Mouse (Mus musculus): ENCODE data around the gene Wfikkn1.

Gene Wfikkn1

DNA sequence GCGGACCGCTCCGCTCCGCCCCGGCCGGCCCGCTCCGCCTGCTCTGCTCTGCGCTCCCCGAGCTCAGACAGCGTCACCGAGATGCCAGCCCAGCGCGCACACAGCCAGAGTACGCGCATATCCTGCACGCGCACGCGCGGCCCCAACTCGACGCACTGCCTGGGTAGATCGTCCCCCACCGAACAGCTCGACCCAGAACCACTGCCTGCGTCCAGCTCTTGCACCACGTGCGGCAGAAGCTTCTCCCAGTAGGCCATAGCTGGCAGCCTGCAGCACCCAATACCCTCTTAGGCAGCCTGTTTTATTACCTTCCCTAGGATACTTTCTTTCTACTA lies 43.6 kb downstream of the Wfikkn1 start, which contains the start of gene Rhbdl1:
Gene Rhbdl1 (minus strand): TSS at position 220 of the 335 bp plus-strand sequence.
- in situ Hi-C loops (cut with MseI, MboI): no loop called here

DNA sequence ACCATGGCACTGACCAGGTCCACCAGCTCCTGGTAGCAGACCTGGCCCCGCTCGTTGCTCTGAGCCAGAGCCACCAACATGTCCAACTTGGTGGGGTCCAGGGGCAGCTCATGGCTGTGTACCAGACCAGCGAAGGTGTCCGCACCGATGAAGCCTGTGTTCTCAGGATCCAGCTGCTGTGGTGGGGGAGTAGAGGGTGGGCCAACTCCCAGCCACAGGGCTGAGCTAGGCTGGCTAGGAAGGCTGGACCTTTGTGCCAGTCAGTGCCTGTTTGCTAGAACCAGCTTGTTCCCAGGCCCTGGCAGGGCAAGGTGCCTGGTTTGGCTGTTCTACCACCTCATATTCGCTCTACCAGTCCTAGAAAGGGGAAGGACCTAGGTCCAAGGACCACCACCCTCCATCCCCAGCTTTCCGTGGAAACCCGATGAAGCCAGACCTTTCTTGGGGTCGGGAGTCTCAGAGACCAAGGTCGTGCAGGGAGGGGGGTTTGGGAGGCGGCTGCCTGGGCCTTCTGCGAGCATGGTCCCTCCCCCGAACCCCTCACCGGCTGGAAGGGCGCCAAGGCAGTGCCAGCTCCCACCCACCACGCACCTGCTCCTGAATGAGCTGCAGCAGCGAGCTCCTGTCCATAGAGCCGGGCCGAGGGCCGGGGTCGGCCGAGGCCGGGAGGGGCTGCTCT lies 44.1 kb downstream of the Wfikkn1 start:
- in situ Hi-C loops (cut with MseI, MboI): no loop called here

DNA sequence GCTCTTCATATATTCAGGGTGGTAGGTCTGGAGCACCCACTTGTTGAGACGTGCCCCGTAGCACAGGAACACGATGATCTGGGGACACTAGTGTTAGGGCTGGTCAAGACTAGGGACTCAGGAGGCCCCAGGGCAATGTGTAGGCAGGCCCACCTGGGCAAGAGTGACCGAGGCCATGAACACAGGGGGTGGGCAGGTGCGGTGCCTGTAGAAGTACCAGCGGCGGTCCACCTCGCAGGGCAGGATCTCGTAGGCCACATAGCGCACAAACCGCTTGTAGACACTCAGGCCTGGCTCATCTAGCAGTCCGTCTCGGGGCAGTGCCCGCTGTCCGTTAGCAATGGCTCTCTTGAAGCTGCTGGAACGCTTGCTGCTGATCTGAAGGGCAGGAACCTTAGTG lies 44.8 kb downstream of the Wfikkn1 start:
- in situ Hi-C loops (cut with MseI, MboI): no loop called here

DNA sequence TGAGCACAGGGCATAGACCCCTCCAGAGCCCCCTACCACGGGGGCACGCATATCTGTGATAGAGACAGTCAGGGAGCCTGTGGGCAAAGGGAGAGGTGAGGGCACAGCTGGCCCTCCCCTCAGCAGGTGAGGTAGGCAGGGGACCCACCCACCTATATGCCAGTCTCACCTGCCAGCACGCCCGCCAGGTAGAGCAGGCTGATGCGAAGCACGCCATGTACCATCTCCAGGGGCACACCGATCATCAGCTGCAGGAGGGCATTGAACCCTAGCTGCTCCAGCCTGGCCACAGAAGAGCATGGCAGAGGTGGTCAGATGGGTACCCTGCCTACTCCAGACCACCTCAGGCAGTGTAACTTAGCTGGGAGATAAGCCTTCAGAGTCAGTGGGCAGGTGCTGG lies 45.4 kb downstream of the Wfikkn1 start:
- in situ Hi-C loops (cut with MseI, MboI): no loop called here

DNA sequence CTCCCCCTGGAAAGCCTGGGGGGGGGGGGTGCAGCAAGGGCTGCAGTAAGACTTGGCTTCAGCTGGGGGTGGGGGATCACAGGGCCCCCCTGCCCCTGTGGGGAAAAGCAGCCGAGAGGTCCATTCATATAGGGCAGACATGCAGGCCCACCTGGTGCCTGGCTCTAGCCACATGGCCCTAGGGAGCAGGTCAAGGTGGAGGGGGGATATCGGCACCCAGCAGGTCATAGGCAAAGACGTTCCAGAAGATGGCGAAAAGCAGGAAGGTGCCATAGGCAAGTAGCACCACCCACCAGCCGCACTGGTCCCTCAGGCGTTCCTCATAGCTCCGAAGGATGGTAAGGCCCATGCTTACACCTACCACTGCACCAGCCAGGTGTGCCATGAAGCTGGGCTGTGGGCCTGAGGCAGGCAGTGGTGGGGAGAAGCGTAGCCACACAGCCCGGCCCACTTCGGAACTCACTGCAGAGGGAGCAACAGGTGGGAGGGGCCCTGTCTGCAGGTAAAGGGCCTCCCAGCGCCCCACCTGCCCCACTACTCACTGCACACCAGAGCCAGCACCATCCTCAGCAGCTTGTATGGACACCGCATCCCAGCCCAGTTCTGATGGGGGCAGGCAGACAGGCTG lies 45.9 kb downstream of the Wfikkn1 start:
- in situ Hi-C loops (cut with MseI, MboI): no loop called here

DNA sequence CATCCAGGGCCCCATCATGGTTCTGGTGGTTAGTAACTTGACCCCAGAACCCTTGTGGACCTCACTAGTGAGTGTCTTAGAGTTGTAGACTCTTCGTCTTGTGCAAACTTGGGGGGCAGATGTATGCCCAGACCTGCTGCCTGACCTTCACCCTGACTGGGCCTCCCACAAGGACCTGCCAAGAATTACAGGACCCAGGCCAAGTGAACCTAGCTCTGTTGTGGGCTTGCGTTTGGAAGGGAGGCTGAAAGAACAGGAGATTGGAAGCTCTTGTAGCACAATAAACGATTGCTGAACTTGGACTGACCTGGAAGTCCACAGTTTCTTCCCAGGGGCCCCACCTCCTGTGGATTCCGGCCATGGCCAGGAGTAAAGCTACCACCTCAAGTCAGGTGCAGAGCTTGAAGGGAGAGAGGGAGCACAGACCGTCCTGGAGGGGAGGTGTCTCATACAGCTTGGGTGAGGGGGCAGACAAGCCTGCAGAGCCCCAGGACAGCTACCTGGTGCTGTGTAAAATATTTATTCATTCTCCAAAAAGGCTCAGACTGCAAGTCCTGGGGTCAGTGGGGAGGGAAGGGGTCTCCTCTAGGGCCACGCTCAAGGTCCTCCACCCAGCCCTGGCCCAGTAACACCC lies 46.6 kb downstream of the Wfikkn1 start:
- in situ Hi-C loops (cut with MseI, MboI): no loop called here

DNA sequence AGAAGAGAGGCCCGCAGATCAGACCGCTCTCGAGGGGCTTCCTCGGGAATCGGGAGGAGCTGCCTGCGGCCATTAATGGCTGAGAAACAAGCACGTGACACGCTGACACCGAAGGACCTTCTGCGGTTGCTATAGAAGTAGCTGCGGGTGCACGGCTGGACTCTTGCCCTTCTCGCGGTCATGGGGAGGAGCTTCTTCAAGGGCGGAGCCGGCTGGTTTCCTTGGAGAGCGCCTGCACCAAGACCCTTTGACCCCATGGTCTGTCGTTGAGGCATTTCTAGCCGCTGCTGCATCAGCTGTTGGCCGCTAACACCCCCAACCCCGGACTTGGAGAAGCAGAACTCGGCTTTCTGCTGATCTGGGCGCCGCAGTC lies 47.4 kb downstream of the Wfikkn1 start, which contains the start of gene Stub1:
Gene Stub1 (minus strand): TSS at position 114 of the 373 bp plus-strand sequence.
- in situ Hi-C loops (cut with MseI, MboI): no loop called here

DNA sequence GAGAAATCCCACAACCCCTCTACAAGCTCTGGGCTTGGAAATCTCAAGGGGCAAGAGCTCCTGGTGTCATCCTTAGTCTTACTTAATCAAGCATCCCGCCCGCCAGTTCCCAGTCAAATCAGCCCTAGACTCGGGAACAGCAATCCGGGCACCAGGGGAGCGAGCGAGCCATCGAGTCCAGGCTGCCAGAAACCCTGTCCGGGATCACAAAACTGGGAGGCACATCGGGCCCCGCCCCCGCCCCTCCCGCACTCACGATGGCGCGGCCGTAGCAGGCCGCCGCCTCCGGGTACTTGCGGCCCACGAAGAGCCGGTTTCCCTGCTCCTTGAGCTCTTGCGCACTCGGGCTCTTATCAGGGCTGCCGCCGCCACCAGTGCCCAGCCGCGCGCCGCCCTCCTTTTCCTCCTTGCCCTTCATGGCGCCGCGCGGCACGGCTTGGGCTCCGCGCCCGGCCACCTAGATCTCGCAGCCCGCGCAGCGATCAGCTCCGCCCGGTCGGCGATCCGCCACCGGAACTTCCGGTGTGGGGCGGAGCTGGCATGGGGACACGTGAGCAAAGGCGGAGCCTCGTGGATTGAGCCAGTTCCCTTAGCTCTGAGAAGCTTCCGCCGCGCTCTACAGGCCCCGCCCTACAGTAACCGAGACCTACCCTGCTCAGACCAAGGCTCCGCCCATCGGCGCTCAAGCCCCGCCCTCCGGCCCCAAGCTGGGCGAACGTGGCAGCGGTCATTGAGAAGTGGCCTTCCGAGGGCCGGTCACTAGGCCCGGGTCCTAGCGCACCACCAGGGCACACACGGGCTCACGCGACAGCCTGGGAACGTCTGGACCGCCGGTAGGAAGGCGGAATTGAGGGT lies 48.0 kb downstream of the Wfikkn1 start:
- in situ Hi-C loops (cut with MseI, MboI): no loop called here

DNA sequence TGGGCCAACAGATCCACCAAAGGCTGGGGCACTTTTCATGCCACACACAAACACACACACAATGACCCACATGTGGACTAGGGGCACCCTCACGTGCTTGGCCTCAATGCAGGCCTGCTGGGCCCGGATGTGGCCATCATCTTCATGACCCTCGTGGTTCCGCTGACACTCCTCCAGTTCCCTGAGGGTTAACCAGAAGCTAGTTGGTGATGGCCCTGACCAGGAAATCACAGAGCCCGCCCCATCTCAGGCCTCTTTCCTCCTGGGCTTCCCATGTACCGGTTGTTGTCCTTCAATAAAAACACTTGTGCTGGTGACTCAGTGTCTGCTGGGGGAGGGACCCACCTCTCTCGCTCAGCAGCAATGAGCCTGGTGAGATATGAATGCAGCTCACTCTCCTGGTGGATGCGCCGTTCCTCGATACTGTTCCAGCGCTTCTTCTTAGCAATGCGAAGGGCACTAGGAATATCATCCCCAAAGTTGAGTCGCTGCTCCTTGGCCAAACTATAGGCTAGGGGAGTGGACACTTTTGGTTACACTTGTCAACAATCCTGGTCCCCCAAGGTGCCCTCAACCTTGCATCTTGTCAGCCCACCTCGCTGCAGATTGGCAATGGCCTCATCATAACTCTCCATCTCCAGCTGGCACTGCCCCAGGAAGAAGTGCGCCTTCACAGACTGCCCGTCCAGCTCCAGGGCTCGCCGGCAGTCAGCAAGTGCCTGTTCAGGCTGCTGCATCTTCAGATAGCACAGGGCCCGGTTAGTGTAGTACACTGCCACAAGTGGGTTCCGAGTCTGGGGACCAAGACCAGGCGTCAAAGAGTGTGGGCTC lies 49.0 kb downstream of the Wfikkn1 start:
- in situ Hi-C loops (cut with MseI, MboI): no loop called here

DNA sequence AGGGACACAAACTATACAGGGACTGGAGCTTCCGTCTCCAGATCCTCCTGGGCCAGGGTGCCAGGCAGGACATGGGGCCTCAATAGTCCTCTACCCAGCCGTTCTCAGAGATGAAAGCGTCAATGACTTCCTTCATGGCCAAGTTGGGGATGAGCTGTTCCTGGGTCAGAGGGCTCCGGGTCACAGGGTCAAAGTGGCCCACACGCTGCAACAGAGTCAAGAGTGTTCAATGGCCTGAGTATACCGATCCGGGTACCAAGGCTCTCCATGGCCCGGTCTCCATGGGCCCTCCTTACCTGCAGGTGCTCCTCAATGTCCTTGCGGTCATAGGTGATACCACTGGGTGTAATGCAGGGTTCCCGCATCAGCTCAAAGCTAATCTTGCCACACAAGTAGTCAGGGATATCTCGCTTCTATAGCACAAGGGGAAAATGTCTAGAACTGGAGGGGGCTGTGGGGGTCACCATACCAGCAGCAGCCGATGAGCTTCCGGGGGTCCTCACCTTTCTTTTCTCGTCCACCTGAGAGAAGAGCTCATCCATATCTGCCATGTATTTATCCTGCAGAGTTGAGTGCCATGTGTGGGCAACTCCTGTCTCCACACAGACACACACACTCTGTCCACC lies 49.7 kb downstream of the Wfikkn1 start:
- in situ Hi-C loops (cut with MseI, MboI): no loop called here

DNA sequence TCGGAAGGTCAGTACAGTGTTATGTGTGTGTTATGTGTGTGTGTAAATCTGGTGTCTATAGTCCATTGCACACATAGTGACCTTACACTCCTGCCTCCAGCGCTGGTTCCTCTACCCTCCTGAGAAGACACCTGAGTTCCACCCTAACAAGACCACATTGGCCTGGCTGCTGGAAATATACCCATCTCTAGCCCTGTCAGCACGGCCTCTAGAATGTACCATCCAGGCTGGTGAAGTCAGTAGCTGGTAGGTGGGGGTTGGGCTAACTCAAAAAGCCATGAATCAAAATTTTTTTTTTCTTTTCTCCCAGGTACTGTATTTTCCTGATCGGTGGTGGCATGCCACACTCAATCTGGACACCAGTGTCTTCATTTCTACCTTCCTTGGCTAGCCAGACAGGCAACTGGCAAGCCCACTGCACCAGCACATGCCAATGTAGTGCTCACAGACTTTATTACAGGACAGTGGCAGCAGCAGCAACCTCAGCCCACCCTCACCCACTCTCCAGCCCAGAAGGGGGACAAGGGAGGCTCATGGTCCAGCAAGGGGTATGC lies 50.4 kb downstream of the Wfikkn1 start:
- in situ Hi-C loops (cut with MseI, MboI): no loop called here

DNA sequence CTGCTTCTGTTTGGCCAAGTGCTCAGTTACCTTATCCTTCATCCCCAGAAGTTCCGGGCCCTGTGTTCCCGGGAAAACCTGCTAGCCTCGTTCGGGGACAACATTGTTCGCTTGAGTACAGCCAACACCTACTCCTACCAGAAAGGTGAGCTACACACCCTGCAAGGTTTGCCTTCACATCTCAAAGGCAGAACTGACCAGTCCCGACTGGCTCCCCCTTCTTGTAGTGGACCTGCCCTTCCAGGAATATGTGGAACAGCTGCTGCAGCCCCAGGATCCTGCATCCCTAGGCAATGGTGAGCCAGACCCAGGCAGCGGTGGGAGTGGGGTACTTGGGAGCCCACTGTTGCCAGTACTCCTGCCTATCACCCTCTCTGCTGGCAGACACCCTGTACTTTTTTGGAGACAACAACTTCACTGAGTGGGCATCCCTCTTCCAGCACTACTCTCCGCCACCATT lies 51.1 kb downstream of the Wfikkn1 start:
- in situ Hi-C loops (cut with MseI, MboI): no loop called here

DNA sequence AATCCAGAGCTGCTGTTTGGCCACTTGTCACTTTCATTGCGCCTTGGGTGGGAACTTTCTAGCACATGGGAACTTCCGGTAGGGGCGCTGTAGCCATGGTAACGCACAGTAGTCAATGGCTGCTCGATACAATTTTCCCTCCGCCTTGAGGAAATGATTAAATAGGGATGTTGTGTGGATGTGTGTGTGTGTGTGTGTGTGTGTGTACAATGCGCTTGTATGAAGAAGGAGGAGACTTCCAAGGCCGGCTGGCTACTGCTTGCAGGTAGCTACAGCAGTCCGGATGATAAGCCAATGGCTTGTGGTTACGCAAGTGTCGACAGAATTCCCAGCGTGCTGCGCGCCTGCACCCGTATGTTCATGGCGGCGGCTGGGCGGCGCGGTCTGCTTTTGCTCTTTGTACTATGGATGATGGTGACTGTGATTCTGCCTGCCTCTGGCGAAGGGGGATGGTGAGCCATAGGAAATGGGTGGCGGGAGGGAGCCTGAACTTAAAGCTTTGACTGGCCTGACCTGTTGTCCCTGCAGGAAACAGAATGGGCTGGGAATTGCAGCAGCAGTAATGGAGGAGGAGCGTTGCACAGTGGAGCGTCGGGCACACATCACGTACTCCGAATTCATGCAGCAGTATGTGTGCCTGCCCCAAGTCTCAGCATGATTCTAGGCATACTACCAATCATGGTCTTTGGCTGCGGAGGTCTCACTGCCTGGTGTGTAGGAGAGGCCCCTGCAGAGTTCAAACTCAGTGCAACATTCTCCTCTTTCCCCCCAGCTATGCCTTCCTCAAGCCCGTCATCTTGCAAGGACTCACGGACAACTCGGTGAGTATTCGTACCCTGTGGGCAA lies 51.7 kb downstream of the Wfikkn1 start, which contains the start of gene Jmjd8:
Gene Jmjd8 (plus strand): TSS at position 156 of the 846 bp plus-strand sequence.
- in situ Hi-C loops (cut with MseI, MboI): no loop called here

DNA sequence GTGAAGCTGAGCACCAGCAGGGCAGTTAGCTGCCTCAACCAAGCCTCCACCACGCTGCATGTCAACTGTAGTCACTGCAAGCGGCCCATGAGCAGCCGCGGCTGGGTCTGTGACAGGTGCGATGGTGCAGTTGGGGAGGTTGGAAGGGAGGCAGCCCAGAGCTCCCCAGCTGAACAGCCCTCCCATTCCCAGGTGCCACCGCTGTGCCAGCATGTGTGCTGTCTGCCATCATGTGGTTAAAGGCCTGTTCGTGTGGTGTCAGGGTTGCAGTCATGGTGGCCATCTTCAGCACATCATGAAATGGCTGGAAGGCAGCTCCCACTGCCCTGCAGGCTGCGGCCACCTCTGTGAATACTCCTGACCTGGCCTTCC lies 52.4 kb downstream of the Wfikkn1 start:
- in situ Hi-C loops (cut with MseI, MboI): no loop called here
